Mouse (Mus musculus): ENCODE measurements around the gene Gm21800. TPM values are rescaled to one million over a fixed set of nuclear protein-coding genes. Genes with fewer than 3 reads are reported as not detected.
"Not testable (repeated sequence)": the region's sequence is repeated elsewhere in the genome, so short reads cannot be mapped to it uniquely, and the experiment has no call there.

The Gm21800 gene
- polyA plus RNA-seq (2015; fragmentation: Nextera tagmentation; extraction: Ambion mirVana) = not detected in 2 replicates

DNA sequence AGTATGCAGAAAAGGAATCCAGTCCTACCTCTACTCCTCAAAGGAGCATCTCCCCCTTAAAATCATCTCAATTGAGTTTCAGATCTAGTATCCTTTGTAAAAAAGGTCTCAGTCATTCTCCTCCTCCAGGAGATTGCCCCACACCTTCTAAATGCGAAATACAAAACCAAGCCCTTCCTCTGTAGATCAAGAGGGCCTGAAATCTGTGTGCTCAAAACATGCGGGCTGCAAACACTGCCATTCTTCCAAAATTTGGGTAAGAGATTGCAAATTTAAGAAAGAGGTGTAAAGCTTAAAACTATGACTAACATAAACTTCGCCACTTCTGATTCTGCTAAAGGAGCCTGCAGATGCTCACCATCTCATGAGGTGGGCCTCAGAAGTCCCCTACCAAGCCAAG, at the start of gene Gm21800:
Gene Gm21800, plus strand, starts transcription at position 301 of the 400 bp plus-strand sequence.
- H3K27ac ChIP-seq (ENCODE audit: low read length); H3K36me3 ChIP-seq (ENCODE audit: control insufficient read depth, insufficient read depth); H3K4me1 ChIP-seq (ENCODE audit: control insufficient read depth, insufficient read depth, low read length); H3K9ac ChIP-seq (ENCODE audit: low read length); H3K9me3 ChIP-seq (replicated peaks; ENCODE audit: control insufficient read depth, low read length); ATAC-seq (replicated peaks; ENCODE audit: extremely low read depth, insufficient read depth, low FRiP score); H3K4me2 ChIP-seq (ENCODE audit: low read depth, low read length); H3K4me3 ChIP-seq (ENCODE audit: low read length); H3K27me3 ChIP-seq (ENCODE audit: control insufficient read depth, insufficient read depth, low read length): not testable (repeated sequence)
- 36% methylated on average over 1 of the region's 3 CpGs for WGBS
